Mouse (Mus musculus): ENCODE results near the gene Stard13.
A peak's percentile ranks its signal among the peaks of the same experiment; 100 is the strongest.

The Stard13 gene

DNA sequence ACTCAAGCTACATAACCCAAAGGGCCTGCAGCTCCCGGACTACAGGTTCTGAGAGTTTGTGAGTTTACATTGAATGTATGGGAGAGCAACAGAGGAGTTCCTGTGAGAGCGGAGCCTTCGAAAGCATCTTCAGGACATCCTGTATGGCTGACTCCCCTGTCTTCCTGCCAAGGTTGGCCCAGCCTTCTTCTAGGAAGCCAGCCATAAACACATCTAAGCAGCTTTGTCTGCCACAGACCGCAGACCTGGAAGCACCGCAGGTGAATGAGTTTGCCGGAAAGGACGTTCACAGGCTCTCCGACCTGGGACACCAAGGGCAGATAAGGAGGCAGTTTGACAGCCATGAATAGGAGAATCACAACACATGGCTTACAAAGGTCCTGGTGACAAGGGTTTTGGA lies 52.3 kb downstream of the Stard13 start:
- no peak for DNase-seq (ENCODE audit: low read depth, low spot score)

DNA sequence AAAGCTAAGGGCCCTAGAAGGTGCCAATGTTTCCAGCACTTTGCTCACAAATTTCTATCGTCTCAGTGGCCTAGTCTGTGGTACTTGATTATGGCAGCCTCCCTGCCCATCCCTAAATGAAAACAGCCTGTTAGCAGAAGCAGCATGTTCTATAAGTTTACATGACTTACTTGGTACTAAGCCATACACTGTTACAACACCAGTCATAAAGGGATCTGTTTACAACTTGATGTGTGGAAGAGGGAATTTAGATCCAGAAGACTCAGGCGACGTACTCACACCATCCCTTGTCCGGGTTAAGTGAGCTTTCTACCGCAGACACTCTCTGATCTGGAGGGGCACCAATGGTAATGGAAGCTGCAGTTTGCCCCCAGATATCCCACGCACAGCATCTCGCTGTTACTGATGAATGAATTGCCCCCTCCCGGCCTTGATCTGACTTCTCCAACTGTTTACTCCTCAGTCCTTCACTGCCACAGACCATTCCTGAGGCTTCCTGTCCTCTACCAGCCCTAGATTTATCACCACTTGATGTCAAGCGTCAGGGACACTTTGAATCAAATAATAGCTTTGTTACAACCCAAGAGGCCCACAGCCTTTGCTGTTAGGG lies 53.4 kb downstream of the Stard13 start:
- no peak for DNase-seq (ENCODE audit: low read depth, low spot score)

DNA sequence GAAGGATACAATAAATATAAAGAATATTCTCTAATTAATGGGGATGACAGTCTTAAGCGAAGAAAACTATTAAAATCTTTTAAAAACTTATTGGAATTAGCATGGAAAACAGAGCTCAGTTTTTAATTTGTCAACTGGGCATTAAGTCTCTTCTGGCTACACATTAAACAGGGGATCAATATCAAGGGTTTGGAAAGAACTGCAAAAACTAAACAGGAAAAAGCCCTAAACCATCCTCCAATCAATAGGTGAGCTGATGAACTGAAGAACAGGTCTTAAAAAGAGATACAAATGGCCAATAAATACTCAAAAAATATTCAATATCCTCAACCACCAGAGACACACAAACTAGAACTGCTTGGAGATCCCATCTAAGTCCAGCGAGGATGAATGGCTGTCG lies 56.5 kb downstream of the Stard13 start:
- no peak for DNase-seq (ENCODE audit: low read depth, low spot score)

DNA sequence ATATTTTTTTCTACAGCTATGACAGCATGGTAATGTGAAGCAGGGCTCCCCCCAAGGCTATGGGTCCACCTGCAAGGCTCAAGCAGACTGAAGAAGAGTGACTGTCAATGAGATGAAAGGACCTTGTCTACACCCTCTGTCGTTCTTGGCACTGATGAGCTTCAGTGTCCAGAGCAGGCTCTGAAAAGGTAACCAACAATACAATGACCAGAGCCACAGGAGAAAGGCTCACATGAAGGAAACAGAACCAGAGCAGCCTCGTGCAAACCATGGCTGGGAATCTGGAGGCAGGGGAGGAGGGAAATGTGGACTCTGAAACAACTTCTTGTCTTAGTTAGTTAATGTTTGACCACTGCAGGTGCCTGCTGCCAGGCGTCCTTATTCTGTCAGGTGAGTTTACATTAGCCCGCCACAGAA lies 57.7 kb downstream of the Stard13 start:
- DNase-seq (ENCODE audit: low read depth, low spot score): no peak

DNA sequence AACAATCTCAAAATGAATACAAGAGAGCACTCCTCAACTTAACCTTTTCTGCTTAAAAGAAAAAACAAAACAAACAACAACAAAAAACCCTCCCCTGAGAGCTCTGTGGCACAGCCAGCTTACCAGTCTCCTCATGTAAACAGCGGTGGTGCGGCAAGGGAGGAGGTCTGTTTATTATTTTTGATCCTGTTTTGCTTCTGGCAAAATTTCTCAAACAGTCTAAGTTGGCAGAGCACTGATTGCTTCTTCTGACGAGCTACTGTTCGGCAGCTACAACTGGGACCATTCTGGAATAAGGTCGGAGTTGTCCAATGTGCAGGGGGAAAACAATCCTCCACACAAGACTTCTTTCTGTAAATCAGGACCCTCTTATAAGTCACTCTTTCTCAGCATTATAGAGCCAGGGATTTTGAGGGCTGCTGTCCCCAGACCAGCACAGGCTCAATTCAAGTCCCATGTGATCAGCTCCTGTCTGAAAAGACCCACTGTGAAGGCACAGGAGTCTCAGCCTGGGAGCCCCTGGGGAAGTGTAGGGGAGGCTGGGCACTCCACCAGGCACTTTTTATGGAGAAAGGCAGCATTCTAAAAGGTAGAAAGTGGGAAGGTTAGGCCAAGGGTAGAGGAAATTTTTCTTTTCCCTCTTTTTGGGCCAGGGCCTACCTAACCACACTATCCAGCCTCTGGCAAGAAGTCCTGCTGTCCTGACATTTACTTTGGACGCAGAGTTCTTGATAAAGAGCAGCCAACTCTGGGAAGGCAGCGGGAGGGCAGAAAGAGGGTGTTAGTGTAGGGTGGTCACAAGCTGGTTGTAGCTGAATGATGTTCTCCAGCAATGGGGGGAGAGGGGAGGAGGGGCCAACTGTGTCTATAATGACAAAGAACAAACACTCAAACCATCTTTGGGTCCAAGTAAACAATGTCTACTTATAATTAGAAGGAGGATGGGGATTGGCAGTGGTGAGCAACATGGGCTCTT lies 58.9 kb downstream of the Stard13 start:
- no peak for DNase-seq (ENCODE audit: low read depth, low spot score)

DNA sequence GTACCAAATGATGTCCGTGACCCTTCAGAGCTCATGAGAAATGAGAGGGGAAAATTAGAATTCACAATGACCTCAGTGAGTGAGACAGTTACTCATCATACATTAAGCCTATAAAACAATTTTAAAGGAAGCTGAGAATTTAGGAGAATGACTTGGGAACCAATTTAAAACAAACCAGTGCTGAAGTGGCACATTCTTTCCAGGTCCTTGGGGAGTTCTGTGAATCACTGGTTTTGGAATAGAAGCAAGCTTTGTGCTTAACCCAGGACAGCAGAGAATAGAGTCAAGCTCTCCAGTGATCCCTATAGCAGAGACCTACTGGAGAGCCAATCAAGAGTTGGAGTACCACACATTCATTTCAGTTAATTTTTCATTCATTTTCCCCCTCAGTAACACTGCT lies 59.9 kb downstream of the Stard13 start:
- DNase-seq (ENCODE audit: low read depth, low spot score): no peak

DNA sequence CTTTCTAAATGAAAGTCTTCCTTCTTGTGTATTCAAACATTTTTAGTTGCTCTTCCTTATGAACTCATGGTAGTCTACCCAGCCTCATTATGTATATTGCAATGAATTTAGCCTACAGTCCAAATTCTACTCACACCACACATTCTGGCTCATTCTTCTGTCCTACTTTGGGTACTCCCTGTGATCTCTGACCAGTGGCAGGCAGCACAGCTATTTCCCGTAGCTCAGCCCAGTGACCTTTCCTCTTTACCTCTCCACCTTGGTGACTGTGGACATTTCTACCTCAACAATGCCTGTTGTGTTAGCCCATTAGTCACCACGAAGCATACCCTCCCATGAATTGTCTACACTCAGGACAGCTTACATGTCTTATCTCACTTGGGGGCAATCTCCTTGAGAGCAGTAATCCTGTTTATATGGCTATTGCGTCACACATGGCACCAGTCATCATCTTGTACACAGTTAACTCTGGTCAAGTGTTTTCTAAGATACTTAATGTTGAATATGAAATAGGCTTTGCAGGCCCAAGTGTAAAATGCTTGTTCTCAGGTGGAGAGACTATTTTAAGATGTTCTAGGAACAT lies 63.4 kb downstream of the Stard13 start:
- DNase-seq (ENCODE audit: low read depth, low spot score): no peak

DNA sequence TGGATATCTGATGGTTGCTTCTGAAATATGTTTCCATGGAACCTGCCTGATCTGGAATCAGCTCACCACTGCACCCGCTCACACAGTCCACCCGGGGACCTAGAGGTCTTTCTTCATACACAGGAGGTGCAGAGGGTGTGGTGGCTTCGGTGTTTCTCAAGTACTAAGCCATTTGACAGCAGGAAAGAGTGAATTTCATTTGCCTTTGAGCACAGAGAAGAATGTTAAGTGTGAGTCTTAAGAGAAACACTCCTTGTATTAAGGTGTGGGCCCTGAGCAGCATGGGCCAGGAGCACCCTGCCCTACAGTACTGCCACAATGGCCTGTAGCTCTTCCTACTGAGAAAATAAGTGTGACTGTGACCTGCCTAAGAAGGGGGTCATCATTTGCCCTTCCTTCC lies 65.4 kb downstream of the Stard13 start:
- DNase-seq (ENCODE audit: low read depth, low spot score): no peak

DNA sequence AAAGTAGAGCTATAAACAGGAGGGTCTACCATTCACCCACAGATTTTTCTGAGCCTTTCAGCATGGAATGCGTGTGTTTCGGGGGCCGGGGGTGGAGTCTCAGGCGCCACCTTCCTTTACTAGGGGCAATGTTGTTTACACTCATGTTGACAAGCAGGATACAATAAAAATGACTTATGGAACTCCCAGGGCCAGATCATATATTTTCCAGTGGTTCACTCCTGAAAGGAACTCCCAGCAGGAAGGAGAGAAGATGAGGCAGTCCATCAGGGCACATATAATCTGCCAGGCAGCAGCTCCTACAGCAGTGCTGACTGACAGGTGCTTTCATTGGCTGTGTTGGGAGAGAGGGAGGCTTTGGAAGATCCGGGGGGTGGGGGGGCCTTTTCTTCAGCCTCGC lies 66.0 kb downstream of the Stard13 start:
- no peak for DNase-seq (ENCODE audit: low read depth, low spot score)

DNA sequence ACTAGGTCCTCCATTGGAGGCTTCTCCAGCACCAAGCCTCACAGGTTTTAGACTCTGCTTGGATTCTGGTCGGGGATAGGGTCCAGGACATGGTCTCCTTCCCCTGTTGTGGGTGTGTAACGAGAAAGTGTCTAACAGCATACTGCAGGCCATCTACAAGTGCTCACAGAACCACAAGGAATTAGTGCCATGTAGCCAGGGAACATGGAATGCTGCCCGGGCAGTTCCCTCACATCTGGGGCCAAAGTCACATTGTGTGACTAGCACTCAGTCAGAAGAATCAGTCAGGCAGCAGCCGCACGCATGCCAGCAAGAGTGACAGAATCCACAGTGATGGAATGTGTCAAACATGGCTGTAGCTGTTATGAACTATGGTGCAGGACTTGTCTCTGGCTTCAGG lies 67.4 kb downstream of the Stard13 start:
- no peak for DNase-seq (ENCODE audit: low read depth, low spot score)

DNA sequence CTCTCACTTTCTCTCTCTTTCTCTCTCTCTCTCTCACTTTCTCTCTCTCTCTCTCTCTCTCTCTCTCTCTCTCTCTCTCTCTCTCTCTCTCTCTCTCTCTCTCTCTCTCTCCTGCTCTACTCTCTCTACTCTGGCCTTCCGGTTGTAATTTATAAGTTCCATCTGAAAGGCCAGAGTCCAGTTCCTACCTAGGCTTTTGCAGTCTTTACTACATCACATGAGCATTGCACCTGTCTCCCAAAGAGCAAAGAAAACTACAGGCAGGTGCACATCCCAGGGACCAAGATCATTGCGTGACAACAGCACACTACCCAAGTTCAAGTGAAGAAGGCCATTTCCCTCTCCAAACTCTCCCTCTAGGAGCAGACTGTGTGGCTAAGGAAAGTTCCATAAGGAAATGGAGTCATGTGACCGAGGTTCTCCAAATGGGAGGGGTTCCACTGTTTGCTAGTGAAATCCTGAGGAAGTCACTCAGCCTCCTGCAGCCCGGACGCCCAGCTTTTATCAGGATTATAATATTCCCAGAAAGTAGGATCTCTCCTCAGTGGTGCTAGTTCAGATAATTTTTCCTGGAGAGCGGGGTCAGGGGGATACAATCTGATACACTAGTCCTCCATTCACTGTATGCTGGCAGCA lies 68.1 kb downstream of the Stard13 start:
- DNase-seq (ENCODE audit: low read depth, low spot score): no peak

DNA sequence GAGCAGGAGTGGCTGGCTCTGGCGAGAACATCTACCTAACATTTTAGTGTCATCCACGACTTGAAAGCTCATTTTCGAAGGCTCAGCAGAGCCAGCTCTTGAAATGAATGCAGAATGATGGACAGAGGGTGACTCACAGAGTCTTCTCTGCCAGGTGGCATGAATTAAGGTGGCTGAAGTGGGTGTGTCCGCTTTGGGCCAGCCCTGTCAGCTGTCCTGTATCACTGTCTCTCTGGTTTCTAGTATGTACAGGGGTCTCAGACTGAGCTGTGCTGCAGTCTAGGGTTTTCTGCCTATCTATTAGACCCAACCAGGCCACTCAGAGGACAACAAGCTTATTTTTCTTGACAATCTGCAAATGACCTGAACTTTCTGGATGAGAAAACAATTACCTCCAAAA lies 68.8 kb downstream of the Stard13 start:
- DNase-seq (ENCODE audit: low read depth, low spot score): no peak

DNA sequence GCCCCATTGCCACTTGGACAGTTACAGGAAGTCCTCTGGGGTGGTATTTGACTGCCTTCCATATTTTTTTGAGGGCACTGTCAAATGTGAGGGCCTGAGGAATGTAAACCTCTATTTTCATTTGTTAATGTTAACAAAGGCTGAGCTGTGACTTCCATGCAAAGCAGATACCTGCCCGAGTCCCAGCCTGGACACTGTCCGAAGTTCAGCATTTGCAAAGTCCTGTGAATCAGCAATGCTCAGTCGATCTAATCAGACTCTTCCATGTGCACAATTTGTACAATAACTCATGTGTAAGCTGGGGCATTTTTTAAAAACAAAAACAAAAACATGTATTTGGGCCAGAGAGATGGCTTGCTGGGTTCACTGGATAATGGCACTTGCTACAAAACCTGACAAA lies 71.0 kb downstream of the Stard13 start:
- DNase-seq (ENCODE audit: low read depth, low spot score): no peak

DNA sequence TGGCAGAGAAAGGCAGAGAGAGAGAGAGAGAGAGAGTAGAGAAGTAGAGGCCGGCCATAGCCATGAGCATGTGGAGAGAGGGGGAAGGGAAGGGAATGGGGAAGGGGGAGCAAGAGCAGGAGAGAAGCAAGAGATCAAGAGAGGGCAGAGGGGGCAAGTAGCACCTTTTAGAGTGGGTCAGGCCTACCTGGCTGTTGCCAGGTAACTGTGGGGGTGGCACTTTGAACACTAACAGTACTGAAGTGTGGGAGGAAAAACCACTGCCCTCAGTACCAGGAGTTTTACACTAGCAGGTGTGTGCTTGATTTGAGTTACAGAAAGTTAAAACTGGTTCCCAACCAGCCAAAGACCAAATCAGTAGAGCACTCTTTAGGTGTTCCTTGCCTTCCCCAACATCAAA lies 78.4 kb downstream of the Stard13 start:
- DNase-seq (ENCODE audit: low read depth, low spot score): no peak

DNA sequence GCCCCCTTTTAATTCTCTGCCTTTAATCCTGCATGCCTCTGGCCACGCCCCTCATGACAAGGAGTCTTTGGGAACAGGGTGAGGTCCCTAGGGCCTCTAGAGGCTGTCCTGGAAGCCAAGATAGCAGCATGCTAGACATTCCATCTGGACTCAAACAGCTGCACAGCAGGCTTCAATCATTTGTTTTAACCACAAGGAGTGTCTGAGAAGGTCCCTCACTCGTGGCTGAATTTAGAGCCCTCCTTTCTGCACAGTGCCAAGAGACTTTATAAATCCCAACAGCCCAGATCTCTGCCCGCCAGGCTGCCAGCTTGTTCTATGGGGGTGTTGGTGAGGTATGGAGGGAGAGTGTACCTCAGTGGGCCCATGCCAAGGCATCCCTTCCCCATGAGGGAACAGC lies 78.9 kb downstream of the Stard13 start:
- DNase-seq (ENCODE audit: low read depth, low spot score): no peak

DNA sequence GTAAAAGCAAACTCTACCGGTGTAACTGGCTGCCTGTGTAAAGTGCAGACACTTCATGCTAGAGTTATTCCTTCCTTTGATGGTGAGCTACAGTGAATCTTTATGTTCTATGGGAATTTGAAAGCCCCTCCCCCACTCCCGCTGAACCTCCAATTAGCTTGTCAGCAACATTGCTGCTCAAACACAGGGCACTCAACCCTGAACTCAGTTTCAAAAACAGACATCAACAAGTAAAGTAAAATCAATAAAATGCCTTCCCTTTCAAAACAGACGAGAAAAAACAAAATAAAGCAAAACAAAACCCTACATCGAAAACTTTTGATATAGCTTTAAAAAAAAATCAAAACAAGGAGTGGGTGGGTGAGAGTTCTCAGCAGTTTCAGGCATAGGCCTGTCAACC lies 79.6 kb downstream of the Stard13 start:
- DNase-seq (ENCODE audit: low read depth, low spot score): no peak

DNA sequence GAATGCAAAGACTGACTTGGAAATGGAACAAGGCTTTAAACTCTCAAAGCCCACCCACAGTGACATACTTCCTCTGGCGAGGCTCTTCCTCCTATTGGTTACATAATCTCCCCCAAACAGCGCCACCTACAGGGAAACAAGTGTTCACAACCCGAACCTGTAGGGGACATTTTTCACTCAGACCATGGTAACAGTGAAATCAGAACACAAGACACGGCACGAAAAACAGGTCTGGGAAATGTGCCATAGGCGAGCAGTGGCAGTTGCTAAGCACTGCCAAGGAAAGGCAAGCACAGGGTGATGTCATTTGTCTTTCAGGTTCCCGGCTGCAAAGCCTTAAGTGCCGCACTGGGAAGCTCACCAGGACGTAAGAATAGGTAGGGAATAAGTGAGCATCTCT lies 82.1 kb downstream of the Stard13 start:
- DNase-seq (ENCODE audit: low read depth, low spot score): no peak

DNA sequence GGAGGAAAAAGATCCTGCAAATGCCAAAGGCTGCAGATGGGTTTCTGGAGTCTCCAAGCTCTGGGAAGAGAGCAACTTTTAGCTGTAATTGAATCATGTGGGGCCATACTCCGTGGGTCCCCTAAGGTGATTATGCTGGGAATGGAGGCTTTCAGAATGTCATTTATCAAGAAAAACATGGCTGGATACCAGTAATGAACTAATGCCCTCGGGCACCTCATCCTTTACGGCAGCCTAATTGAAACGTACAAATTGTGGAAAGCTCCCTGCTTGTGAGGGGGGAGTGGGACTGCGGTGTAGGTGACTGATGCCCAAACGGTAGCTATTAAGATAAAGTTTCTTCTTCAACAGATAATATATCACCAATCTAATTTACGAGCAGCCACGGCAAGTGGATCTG lies 84.1 kb downstream of the Stard13 start:
- peak; percentile 63 for DNase-seq (ENCODE audit: low read depth, low spot score)

DNA sequence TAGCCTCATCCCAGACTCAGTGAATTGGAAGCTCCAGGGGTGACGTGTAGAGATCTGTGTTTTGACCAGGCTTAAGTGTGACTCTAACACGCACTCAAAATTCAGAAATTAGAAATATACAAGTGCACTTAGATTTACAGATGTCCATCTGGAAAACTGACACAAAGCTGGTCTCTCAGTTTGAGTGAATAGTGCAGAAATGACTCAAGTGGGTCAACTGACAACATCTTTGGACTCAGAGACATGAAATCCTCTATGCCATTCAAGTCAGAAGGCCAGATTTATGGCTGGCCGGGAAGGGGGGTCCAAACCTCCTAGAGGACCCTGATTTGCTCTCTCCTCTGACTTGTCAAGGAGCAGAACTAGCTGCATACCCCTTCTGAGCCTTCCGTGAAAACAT lies 85.6 kb downstream of the Stard13 start:
- DNase-seq (ENCODE audit: low read depth, low spot score): no peak

DNA sequence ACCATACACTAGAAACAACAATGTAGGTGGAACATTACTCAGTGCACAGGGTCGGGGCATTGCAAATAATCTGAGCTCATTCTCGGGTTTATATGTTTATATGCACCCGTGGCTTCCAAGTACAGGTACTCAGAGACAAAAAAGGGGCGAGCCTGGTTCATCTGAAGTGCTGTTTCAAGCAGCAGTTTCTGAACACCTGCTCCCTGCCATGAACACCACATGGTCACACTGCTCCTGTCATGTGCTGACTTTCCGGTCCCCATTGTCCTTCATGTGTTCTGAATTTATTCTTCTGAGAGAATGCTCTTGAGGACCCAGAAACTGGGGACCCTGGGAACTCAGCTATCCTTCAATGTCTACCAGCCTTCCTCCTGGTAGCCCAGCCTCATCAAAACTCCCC lies 87.8 kb downstream of the Stard13 start:
- no peak for DNase-seq (ENCODE audit: low read depth, low spot score)

DNA sequence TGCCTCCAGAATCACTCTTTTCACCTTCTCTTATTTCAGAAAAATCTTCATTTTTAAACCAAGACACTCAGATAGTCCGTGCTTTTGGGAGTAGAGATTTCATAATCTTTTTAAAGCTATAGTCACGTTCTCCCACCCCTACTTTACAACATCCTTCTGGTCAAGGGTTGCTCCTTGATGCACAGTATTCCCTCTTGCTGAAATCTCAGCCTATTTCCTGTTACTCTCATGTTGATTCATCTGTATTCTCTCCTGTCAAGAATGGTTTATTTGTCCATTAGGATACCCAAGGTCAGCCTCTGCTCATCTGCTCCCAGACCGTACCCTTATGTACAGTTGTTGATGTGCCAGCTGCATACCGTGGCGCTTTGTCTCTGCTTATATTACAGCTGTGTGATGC lies 89.7 kb downstream of the Stard13 start:
- DNase-seq (ENCODE audit: low read depth, low spot score): no peak
